Mouse (Mus musculus) E14TG2a.4 (cell line): ENCODE measurements at regions not wholly inside any gene's neighbourhood (a gene's known extent, or its start where the extent isn't known, plus 50 kb on each side); places are given as distances from the start of the nearest gene placed in this dataset.

Experiments
- H3K27me3 ChIP-seq: 2 replicates; pipeline ENCODE4 v1.6.1; 2014; ENCODE audit warnings: low read length, control low read depth; ENCODE audit not compliant: insufficient read depth
- H3K36me3 ChIP-seq: 2 replicates; pipeline ENCODE4 v1.6.1; 2014; ENCODE audit warnings: low read length, control low read depth; ENCODE audit not compliant: insufficient read depth
- H3K4me1 ChIP-seq: replicated peaks from 2 replicates; pipeline ENCODE4 v1.6.1; 2014; ENCODE audit warnings: low read depth, low read length, control low read depth
- H3K4me3 ChIP-seq: replicated peaks from 2 replicates; pipeline ENCODE4 v1.5.1; 2014; ENCODE audit warnings: mild to moderate bottlenecking, low read length
- H3K9me3 ChIP-seq: 2 replicates; pipeline ENCODE4 v1.6.1; 2014; ENCODE audit warnings: low read length, control low read depth
- CTCF ChIP-seq: conservative IDR thresholded peaks from 2 replicates; pipeline ENCODE4 v1.5.1; 2014; ENCODE audit warnings: low read length
- NANOG ChIP-seq: IDR thresholded peaks from 2 replicates; pipeline ENCODE4 v1.6.1; 2014; ENCODE audit warnings: borderline replicate concordance, low read length, mixed read lengths
- POU5F1 ChIP-seq: IDR thresholded peaks from 2 replicates; pipeline ENCODE4 v1.6.1; 2014; ENCODE audit warnings: low read length, borderline replicate concordance

GRCm38 (mm10) chr8:113341306-113341705 is 294.1 kb upstream of the Mon1b start:
- H3K27me3 ChIP-seq, result no peaks in the 10 kb centered on the region
- H3K4me1 ChIP-seq, result no peaks in the 10 kb centered on the region
- no peak overlapping the region for H3K4me3 ChIP-seq
- H3K9me3 ChIP-seq, result no peaks in the 10 kb centered on the region
- no peaks in the 10 kb centered on the region for H3K36me3 ChIP-seq
- TF ChIP-seq POU5F1, result no peak
- TF ChIP-seq NANOG, result no peak
- TF ChIP-seq CTCF, result no peak

DNA sequence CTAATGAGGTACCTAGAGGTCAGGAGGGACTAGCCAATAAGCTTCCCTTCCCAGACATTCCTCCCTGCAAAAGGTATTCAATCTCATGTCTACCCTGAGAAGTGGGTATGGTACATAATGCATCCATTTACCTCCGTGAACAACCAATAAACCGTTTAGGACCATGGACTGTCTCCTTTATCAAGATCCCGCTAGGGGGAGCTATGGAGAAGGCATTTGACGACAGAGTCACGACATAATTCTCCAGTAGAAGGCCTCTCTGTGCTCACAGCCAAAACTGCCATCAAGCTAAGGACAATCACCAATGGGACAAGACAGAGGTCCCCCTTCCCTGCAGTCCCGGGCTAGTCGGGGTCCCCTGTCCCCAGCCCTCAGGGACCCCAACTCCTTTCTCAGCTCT is 273.5 kb upstream of the Mon1b start:
- TF ChIP-seq NANOG, result no peak
- TF ChIP-seq CTCF, result peak; percentile 36
- no peak for TF ChIP-seq POU5F1
- Histone ChIP-seq H3K27me3 (no peaks in the 10 kb centered on the region), H3K36me3 (no peaks in the 10 kb centered on the region), H3K9me3 (no peaks in the 10 kb centered on the region), H3K4me3 (no peak overlapping the region), H3K4me1 (no peaks in the 10 kb centered on the region)

GRCm38 (mm10) chr8:113364181-113364580 is 271.2 kb upstream of the Mon1b start:
- Histone ChIP-seq H3K4me3 (no peak overlapping the region), H3K4me1 (no peaks in the 10 kb centered on the region), H3K36me3 (no peaks in the 10 kb centered on the region), H3K9me3 (no peaks in the 10 kb centered on the region), H3K27me3 (no peaks in the 10 kb centered on the region; the same call in 1 of the 2 replicates)
- no peak for TF ChIP-seq NANOG
- TF ChIP-seq CTCF, result peak; percentile 27

- no peaks in the 10 kb centered on the region for H3K4me1 ChIP-seq
- H3K9me3 ChIP-seq, result no peaks in the 10 kb centered on the region
- no peak for TF ChIP-seq CTCF
- no peak for TF ChIP-seq POU5F1
- no peak for TF ChIP-seq NANOG
- H3K4me3 ChIP-seq, result no peak overlapping the region
- H3K27me3 ChIP-seq, result no peaks in the 10 kb centered on the region; the same call in 1 of the 2 replicates
- no peaks in the 10 kb centered on the region for H3K36me3 ChIP-seq
Observed at GRCm38 (mm10) chr8:113383517-113383916, 251.9 kb upstream of the Mon1b start.

GRCm38 (mm10) chr8:113383974-113384373 is 251.4 kb upstream of the Mon1b start:
- TF ChIP-seq NANOG (no peak), POU5F1 (no peak), CTCF (no peak)

GRCm38 (mm10) chr8:113389504-113389903 is 245.9 kb upstream of the Mon1b start:
- Histone ChIP-seq H3K36me3 (no peaks in the 10 kb centered on the region), H3K9me3 (no peaks in the 10 kb centered on the region), H3K4me3 (no peak overlapping the region), H3K27me3 (no peaks in the 10 kb centered on the region), H3K4me1 (no peaks in the 10 kb centered on the region)
- TF ChIP-seq POU5F1, result no peak
- TF ChIP-seq NANOG, result no peak
- no peak for TF ChIP-seq CTCF

More at GRCm38 (mm10) chr8:113383974-113384373, 251.4 kb upstream of the Mon1b start:
- H3K4me3 ChIP-seq, result no peak overlapping the region
- H3K36me3 ChIP-seq, result no peaks in the 10 kb centered on the region
- no peaks in the 10 kb centered on the region for H3K9me3 ChIP-seq
- no peaks in the 10 kb centered on the region; the same call in 1 of the 2 replicates for H3K27me3 ChIP-seq
- H3K4me1 ChIP-seq, result no peaks in the 10 kb centered on the region

- Histone ChIP-seq H3K27me3 (no peaks in the 10 kb centered on the region), H3K9me3 (no peaks in the 10 kb centered on the region), H3K36me3 (no peaks in the 10 kb centered on the region), H3K4me3 (no peak overlapping the region), H3K4me1 (no peaks in the 10 kb centered on the region)
- TF ChIP-seq CTCF, result no peak
- no peak for TF ChIP-seq POU5F1
- TF ChIP-seq NANOG, result no peak
Observed at GRCm38 (mm10) chr8:113390038-113390437, 245.3 kb upstream of the Mon1b start.

- no peak overlapping the region for H3K4me3 ChIP-seq
- H3K27me3 ChIP-seq, result no peaks in the 10 kb centered on the region
- TF ChIP-seq CTCF (no peak), POU5F1 (no peak), NANOG (no peak)
Observed at GRCm38 (mm10) chr8:113394319-113394718, 241.1 kb upstream of the Mon1b start.

DNA sequence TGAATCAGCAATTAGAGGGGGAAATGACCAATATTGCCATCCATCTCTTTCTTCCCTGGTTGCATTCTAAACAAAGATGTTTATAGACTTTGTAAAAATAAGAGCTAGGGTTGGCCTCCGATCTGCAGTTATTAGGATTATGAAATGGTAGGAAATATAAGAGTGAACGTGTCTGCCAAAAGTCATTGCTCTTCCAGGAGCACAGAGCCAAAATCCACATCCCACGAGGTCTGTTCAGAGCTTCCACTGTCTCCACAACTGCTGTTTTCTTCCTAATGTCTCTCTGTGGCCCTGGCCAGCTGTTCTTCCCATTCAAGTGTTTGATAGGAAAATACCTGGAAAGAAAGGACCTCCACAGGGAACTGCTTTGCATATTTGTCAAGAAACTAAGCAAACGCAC is 230.2 kb upstream of the Mon1b start:
- Histone ChIP-seq H3K9me3 (no peaks in the 10 kb centered on the region), H3K27me3 (no peaks in the 10 kb centered on the region), H3K4me1 (no peaks in the 10 kb centered on the region), H3K36me3 (no peaks in the 10 kb centered on the region), H3K4me3 (no peak overlapping the region)
- TF ChIP-seq CTCF, result no peak
- no peak for TF ChIP-seq NANOG
- no peak for TF ChIP-seq POU5F1

More at GRCm38 (mm10) chr8:113394319-113394718, 241.1 kb upstream of the Mon1b start:
- no peaks in the 10 kb centered on the region for H3K9me3 ChIP-seq
- no peaks in the 10 kb centered on the region for H3K36me3 ChIP-seq
- H3K4me1 ChIP-seq, result no peaks in the 10 kb centered on the region
